Mouse (Mus musculus) erythroblast, adult 5-6 weeks (primary cell): ENCODE results near the gene Opa3. TPM values are rescaled to one million over a fixed set of nuclear protein-coding genes. Genes with fewer than 3 reads are reported as not detected.

Source experiments
- ATAC-seq: replicated peaks from 2 replicates; pipeline ENCODE4 v1.8.0; 2016; ENCODE audit warnings: moderate number of reproducible peaks, mild to moderate bottlenecking, moderate TSS enrichment, inconsistent platforms; ENCODE audit not compliant: poor library complexity, low FRiP score, severe bottlenecking
- total RNA-seq, 2 experiments: library from RNA; stranded (forward) in 1 of 2; stranded (reverse) in 1 of 2; fragments of 150-400 nt in 1 of 2; fragments of 200-764, 138-1000 nt in 1 of 2; gene quantifications; 2 replicates each; pipeline versions ENCODE4 v1.2.3 to v1.2.4; 2015 to 2017; ENCODE audit warnings: low replicate concordance in 2 of 2

The Opa3 gene
- total RNA-seq, 2 experiments from 2014 or later: 5.6 to 7.7 TPM

- no peak for ATAC-seq
Measured at GRCm38 (mm10) chr7:19240905-19241463, 12.8 kb downstream of the Opa3 start.

GRCm38 (mm10) chr7:19242005-19242404 lies 13.9 kb downstream of the Opa3 start:
- ATAC-seq: no peak

- ATAC-seq: no peak
Measured at GRCm38 (mm10) chr7:19243858-19244257, 15.7 kb downstream of the Opa3 start.

GRCm38 (mm10) chr7:19245083-19245482 lies 16.9 kb downstream of the Opa3 start:
- no peak for ATAC-seq

GRCm38 (mm10) chr7:19246855-19247254 lies 18.7 kb downstream of the Opa3 start:
- ATAC-seq: peak; percentile 68

- no peak for ATAC-seq
Measured at GRCm38 (mm10) chr7:19247511-19247910, 19.4 kb downstream of the Opa3 start.

- no peak for ATAC-seq
Measured at GRCm38 (mm10) chr7:19252078-19252477, 23.9 kb downstream of the Opa3 start.

- ATAC-seq: no peak
Measured at GRCm38 (mm10) chr7:19253437-19253836, 25.3 kb downstream of the Opa3 start.

GRCm38 (mm10) chr7:19255395-19255794 lies 27.3 kb downstream of the Opa3 start:
- no peak for ATAC-seq

GRCm38 (mm10) chr7:19256567-19256966 lies 28.4 kb downstream of the Opa3 start:
- no peak for ATAC-seq

GRCm38 (mm10) chr7:19257390-19258022 lies 29.4 kb downstream of the Opa3 start:
- peak; percentile 98 for ATAC-seq

GRCm38 (mm10) chr7:19258336-19258735 lies 30.2 kb downstream of the Opa3 start:
- ATAC-seq: no peak

GRCm38 (mm10) chr7:19265147-19265546 lies 37.0 kb downstream of the Opa3 start:
- peak; percentile 68 for ATAC-seq

- peak; percentile 60 for ATAC-seq
Measured at GRCm38 (mm10) chr7:19265928-19266822, 38.0 kb downstream of the Opa3 start.

- no peak for ATAC-seq
Measured at GRCm38 (mm10) chr7:19267051-19267450, 38.9 kb downstream of the Opa3 start.

GRCm38 (mm10) chr7:19268993-19269681 lies 41.0 kb downstream of the Opa3 start:
- no peak for ATAC-seq

- no peak for ATAC-seq
Measured at GRCm38 (mm10) chr7:19269721-19270441, 41.7 kb downstream of the Opa3 start.

GRCm38 (mm10) chr7:19270509-19271237 lies 42.5 kb downstream of the Opa3 start:
- ATAC-seq: no peak
